Mouse (Mus musculus) C3H10T1/2 (cell line): ENCODE data around the gene Bicra. TPM values are rescaled to one million over a fixed set of nuclear protein-coding genes. Genes with fewer than 3 reads are reported as not detected.

Experiments
- polyA plus RNA-seq, 2 experiments: library from polyadenylated mRNA; unstranded; fragments of >200 nt; fragmentation: generic; extraction: Trizol; gene quantifications; one replicate each; pipeline ENCODE4 v1.2.1; 2012; ENCODE audit warnings: missing spikeins in 2 of 2

The Bicra gene
- 1 to 10 TPM in 1 of 2 experiments, under 1 TPM in 1; 0.85 to 7.8 TPM for polyA plus RNA-seq

DNA sequence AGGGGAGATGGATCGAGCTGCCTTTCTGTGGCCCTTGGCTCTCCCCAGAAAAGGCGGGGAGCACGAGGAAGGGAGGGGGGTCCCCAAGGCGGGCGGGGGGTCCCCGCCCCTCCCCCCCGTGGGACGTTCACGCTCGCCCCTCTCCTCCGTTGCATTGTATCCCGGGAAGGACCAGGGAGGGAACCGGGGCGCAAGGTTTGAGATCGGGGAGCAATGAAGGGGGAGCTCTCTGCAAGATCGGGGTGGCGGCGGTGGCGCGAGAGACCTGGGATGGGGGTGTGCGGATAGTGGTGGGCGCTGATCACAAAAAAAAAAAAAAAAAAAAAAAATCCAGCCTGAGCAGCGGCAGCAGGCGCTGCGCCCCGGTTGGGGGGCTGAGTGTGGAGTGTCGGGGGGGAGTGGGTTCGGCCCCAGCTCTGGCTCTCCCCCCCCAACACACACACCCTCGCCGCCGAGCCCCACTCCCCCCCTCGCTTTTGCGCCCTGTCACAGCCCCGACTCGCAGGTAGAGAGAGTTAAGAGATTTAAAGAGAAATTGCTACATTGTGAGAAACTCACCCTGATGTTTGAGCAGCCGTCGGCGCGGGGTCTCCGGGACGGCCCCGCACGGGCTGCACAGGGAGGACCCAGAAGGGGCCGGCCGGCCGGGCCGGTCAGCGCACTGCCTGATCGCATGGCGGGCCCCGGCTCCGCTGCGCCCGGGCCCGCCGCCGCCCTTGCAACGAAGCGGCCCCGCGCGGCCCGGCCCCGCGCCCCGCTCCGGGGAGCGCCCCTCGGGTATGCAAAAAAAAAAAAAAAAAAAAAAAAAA is at the start of gene Bicra:
Gene Bicra, minus strand, starts transcription at position 584 of the 809 bp plus-strand sequence.

DNA sequence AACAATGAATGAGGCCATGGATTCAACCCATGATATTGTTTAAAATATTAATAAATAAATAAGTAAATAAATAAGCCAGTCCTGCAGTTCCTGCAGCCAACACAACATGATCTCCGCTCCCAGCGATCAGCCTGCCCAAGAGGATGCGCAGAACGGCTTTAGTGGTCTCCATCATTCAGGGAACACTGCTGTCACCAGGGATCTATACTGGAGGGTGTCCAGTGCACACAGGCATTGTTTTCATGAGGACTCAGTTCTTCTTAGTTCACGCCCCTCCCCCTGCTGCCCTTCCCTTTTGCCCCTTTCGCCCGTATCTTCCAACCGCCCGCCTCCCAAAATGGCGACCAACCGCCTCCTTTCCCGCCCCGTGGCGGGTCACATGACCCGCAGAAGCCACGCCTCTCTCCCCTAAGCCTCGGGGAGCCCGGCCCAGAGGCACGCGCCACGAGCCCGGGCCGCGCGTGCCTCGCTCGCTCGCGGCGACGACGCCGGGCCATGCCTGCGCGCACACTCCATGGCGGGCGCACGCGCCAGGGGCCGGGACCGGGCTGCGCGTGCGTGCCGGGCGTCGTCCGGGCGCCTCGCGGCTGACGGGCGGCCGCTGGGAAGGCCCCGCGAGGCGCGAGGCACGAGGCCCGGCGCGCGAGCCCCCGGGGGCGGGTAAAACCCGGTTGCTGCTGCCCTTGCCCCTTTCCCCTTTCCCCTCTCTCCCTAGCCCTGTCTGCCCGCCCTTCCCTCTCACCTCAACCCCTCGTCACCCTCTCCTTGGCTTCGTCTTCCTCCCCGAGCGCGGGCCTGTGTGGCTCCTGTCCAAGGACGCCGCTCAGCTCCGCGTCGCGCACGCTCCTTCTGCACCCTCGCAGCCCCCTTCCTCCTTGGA is 13.7 kb upstream of the Bicra start, which contains the start of gene Zfp541:
Gene Zfp541, plus strand, starts transcription at position 596 of the 880 bp plus-strand sequence.

GRCm38 (mm10) chr7:15967312-15967711 is 80.4 kb downstream of the Bicra start, which contains the start of gene Ehd2:
Ehd2 (minus strand) TSS chr7:15967567.

GRCm38 (mm10) chr7:15945721-15946536 is 101.8 kb downstream of the Bicra start, which contains the start of gene Nop53:
Nop53 (minus strand) TSS chr7:15946074.

GRCm38 (mm10) chr7:15922220-15922773 is 125.4 kb downstream of the Bicra start, which contains the start of gene Selenow:
Selenow (minus strand) TSS chr7:15922402.

Other genes with a start within 250 kb of the Bicra start
- not detected for gene Obox6, start 208.2 kb downstream of the Bicra start, polyA plus RNA-seq
- gene Crx, start 168.0 kb downstream of the Bicra start, polyA plus RNA-seq = not detected
- gene Crxos, start 165.3 kb downstream of the Bicra start, polyA plus RNA-seq = not detected
- gene Selenow, start 125.5 kb downstream of the Bicra start, polyA plus RNA-seq = 1,000 to 10,000 TPM in 1 of 2 experiments, 100 to 1,000 TPM in 1; 714 to 1,034 TPM
- gene Nop53, start 101.8 kb downstream of the Bicra start, polyA plus RNA-seq = 100 to 1,000 TPM; 323 to 348 TPM
- 100 to 1,000 TPM in 1 of 2 experiments, 10 to 100 TPM in 1; 68.9 to 184 TPM for gene Ehd2, start 80.4 kb downstream of the Bicra start, polyA plus RNA-seq
- under 1 TPM in 1 of 2 experiments, not detected in 1; 0.02 TPM for gene Zfp541, start 13.9 kb upstream of the Bicra start, polyA plus RNA-seq
- gene Napa, start 50.5 kb upstream of the Bicra start, polyA plus RNA-seq = 100 to 1,000 TPM in 1 of 2 experiments, 10 to 100 TPM in 1; 94.8 to 117 TPM
- gene Kptn, start 72.0 kb upstream of the Bicra start, polyA plus RNA-seq = 10 to 100 TPM; 22.0 to 35.8 TPM
- gene Slc8a2, start 81.9 kb upstream of the Bicra start, polyA plus RNA-seq = under 1 TPM in 1 of 2 experiments, not detected in 1; 0.37 TPM
- 1 to 10 TPM in 1 of 2 experiments, under 1 TPM in 1; 0.43 to 5.6 TPM for gene Meis3, start 127.2 kb upstream of the Bicra start, polyA plus RNA-seq
- 10 to 100 TPM in 1 of 2 experiments, 1 to 10 TPM in 1; 7.0 to 11.8 TPM for gene Dhx34, start 174.1 kb upstream of the Bicra start, polyA plus RNA-seq
- not detected for gene C5ar2, start 196.2 kb upstream of the Bicra start, polyA plus RNA-seq
- not detected for gene C5ar1, start 211.6 kb upstream of the Bicra start, polyA plus RNA-seq
- gene Inafm1, start 225.7 kb upstream of the Bicra start, polyA plus RNA-seq = 10 to 100 TPM in 1 of 2 experiments, 1 to 10 TPM in 1; 6.0 to 31.6 TPM
- 10 to 100 TPM; 16.9 to 48.0 TPM for gene Ccdc9, start 238.9 kb upstream of the Bicra start, polyA plus RNA-seq